Mouse (Mus musculus): Measurements from ENCODE around the gene Sass6. TPM values are rescaled to one million over a fixed set of nuclear protein-coding genes. Genes with fewer than 3 reads are reported as not detected.
"Not testable (repeated sequence)": the region's sequence is repeated elsewhere in the genome, so short reads cannot be mapped to it uniquely, and the experiment has no call there.

Gene Sass6
- total RNA-seq, 2 experiments from 2014 or later: 1.4 to 1.9 TPM

DNA sequence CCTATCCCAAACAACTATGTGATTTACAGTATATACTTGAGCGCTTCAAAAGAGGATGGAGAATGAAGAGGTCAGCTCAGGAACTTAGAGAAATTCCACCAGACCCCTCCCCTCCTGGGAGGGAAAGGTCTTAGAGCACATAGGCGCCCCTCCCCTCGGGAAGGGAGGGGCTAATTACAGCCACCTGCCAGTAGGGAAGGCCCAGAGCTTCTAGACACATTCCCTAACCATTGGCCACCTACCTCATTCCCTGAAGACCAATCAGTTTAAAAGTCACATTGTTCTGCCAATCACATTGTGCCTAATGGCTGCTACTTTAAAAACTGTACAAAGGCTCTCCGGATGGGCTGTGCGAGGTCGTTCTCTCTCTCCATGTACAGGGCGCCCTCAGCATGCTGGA is 27.9 kb downstream of the Sass6 start:
- no peak for DNase-seq (ENCODE audit: low spot score in 2 of 2)

DNA sequence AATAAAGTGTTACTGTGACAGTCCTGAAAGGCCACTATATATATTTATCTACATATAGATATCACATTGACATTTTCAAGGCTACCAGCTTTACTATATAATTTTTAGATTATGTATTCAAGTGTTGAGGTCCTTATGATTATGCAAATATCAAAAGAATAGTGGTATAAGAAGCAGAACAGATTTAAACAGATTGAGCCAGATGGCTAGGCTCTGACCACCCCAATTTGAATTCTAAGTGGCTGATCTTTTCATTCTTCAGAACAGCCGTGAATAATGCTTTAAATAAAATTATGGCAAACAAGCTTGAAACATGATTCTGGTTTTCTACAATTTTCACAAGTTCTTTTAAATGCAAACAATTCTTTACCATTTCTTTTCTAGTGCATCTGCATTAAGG is 36.7 kb downstream of the Sass6 start:
- no peak for DNase-seq (ENCODE audit: low spot score in 2 of 2)

DNA sequence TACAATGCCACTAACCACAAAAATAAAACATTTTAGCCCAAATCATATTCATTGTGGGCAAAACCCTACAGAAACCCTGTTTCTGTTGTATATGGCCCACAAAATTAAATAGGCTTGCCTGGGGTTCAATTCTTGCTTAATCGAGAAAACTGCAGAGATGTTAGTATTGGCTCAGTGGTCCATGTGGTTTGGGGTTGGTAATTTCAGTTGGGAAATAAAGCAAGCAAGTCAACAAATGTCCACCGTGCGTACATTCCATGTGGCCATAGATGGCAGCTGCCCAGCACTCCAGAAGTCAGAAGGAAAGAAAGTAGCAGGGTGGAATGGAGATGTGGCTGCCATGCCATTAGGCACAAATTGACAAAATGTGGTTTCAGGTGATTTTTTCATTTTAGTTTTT is 38.2 kb downstream of the Sass6 start:
- no peak for DNase-seq (ENCODE audit: low spot score in 2 of 2)

DNA sequence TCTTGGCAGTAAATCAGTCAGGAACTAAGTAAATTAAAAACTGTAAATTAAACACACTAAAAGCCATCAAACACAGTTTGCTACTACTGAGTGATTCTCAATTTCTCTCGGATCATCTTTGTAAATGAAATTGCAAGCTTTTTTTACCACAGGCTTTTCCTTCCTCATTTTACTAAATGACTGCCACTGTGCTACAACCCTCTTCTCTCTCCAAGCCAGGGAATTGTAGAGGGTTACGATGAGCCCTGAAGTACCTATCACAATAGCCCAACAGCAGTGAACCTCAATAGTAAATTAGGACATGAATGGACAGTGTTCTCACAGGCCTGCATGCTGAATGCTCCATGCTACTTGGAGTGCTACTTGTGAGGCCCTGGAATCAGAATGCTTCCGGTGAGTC is 39.3 kb downstream of the Sass6 start:
- DNase-seq (ENCODE audit: low spot score in 2 of 2): no peak

DNA sequence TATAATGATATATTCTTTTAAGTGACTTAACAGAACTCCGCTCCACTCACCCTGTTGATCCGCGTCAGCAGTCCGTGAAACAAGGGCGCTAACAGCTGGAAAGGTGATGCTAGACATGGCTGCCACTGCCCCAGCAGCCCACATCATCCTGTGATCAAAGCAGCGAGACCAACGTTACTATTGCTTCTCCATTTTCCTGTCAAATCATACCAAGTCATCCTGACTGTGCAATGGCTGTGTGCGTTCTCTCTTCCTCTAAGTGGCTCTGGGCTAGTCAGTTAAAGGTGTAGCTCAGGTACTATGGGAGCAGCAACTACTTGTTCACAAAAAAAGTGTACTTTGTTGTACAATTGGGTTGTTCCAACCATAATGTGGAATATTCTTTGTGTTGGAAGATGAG is 40.1 kb downstream of the Sass6 start:
- no peak for DNase-seq (ENCODE audit: low spot score in 2 of 2)

DNA sequence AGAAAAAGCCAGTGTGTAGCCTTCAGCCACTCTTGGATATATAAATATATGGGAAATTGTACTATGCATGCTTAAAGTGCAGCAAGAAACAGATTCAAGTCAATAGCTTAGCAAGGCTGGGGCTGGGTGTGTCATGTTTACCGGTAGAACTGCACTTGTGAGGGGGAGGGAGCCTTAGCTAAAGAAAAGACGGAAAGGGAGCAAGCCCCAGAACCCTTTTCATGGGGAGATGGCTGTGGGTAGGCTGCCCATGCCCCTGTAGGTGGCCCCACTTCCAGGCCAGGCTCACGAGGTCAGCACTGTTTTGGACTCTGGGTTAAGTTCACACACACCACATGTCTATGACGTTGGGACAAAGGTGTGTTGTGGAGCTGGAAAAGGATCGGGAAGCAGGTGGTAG is 41.0 kb downstream of the Sass6 start:
- DNase-seq (ENCODE audit: low spot score in 2 of 2): no peak

DNA sequence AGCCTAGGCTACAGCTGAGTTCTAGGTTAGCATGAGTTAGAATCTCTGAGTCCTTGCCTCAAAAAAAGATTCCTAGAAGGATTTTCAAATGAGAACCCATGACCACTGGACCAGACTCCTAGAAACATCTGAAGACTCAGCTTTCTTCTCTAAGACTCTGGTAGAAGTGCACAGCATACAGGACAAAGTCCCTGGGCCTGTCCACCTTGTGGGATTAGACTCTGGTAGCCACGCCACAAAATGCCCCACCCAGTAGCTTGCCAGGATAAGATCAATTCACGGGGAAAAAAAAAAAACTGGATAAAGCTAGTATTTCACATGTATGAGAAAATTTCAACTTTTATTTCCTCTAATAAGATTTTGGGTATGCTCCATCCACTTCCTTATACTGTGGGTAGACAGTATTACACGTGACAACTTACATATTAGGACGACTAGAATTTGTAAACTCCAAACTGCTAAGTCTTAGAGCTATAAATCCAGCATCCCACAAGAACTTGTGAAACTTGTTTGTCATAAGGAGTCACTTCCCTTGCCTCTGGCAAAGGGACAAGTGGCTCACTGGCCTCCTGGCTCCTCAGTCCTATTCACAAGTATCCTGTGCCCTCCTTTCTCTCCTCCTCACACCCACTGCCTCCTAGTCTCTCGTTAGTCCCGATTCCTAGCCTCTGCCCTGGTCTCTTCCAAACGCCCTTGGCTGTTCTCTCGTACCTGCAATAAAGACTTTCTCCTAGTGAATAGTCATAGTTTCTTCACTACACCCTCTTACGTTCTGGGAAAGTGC is 43.1 kb downstream of the Sass6 start:
- DNase-seq (ENCODE audit: low spot score in 2 of 2): no peak

DNA sequence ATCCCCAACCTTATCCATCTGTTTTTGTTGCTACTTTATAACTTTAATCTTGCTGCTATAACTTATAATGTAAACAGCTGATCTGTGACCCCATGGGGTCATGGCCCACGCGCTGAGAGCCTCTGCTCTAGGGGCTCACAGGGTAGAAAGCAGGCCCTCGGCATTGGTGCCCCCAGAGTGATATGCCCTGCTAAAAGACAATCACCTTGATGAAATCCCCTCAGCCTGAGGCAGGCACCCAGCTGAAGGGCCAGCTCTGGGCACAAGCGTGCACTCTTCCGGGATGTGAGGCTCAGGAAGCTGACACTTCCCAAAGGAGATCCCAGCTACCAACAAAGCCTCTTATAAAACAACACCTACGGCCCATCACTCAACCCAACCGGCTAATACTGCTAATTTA is 43.8 kb downstream of the Sass6 start:
- no peak for DNase-seq (ENCODE audit: low spot score in 2 of 2)

DNA sequence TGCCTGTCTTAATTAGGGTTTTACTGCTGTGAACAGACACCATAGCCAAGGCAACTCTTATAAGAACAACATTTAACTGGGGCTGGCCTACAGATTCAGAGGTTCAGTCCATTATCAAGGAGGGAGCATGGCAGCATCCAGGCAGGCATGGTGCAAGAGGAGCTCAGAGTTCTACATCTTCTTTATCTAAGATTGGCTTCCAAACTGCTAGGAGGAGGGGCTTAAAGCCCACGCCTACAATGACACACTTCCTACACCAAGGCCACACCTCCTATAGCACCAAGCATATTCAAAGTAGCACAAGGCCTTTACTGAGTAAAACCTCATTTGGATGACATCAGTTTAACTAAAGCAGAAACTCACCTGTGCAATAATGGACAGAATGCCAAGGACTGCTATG is 45.2 kb downstream of the Sass6 start:
- no peak for DNase-seq (ENCODE audit: low spot score in 2 of 2)

DNA sequence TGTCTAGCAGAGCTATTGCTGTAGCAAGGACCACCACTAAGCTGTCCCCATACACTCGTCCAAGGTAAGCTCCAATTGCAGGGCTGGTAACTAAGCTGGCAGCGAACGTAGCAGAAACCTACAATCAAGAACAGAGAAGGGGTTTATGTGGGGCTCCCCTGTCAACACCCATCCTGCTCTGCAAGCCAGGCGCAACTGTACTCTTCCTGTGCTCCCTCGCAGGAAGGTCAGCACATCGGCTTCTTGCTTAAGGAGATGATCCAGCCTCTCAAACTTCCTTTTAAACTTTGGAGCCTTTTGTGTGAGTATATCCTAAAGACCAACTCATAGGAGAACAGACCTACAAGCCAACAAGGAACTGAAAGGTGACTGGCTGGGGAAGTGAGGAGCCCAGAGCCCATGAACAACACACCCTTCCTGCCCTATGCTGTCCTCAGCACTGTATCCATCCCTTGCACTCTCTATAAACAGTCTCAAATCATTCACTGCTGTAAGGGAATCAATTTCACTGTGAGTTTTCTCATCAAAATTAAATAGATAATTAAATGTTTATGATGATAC is 47.1 kb downstream of the Sass6 start:
- no peak for DNase-seq (ENCODE audit: low spot score in 2 of 2)

DNA sequence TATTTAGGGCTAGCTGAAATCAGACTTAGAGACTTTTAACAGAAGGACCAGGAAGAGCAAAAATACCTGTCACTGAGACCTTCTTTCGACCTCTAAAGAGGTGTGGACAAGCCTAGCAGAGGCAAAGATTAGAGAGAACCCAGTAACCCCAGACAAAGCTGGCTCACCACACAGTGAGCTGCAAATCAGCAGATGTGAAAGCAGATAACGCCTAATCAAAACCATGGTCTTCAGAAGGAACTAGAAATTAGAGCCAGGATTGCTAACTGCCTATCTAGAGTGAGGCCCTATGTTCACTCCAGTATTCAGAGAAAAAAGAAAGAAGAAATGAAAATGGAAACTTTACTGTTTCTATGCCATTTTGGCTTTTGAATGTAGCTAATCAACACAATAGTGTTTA is 47.6 kb downstream of the Sass6 start:
- DNase-seq (ENCODE audit: low spot score in 2 of 2): no peak

DNA sequence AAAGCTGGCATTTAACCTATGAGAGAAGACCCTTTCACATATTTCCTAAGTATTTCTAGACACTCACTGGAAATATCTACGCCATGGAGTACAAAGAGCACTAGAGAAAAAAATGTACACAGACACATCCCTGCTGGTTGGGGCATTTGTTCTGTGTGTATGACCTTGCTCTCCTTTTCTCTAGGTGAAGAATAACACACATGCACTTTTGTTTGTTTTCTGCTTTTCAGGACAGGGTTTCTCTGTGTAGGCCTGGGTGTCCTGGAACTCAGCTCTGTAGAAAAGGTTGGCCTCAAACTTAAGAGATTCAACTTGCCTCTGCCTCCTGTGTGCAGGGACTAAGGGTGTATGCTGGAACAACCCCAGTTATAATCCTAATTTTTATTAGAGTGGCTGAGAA is 51.6 kb downstream of the Sass6 start:
- DNase-seq (ENCODE audit: low spot score in 2 of 2): no peak

DNA sequence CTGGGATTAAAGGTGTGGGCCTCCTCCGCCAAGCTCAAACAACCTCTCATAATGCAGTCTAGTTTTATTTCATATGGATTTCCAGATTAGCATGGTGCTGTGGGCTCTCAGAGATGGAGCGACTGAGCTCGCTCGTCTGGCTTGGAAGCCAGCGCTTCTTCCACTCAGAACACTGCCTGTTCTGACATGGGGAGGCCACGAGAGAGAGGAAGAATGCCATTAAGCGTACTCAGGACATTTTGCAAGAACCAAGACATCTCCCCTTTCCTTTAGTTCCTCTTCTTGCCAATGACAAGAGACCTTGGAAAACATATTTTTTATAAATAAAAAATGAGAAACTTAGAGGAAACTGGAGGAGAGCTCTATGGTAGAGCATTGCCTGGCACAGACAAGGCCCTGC is 54.0 kb downstream of the Sass6 start:
- DNase-seq (ENCODE audit: low spot score in 2 of 2): no peak

DNA sequence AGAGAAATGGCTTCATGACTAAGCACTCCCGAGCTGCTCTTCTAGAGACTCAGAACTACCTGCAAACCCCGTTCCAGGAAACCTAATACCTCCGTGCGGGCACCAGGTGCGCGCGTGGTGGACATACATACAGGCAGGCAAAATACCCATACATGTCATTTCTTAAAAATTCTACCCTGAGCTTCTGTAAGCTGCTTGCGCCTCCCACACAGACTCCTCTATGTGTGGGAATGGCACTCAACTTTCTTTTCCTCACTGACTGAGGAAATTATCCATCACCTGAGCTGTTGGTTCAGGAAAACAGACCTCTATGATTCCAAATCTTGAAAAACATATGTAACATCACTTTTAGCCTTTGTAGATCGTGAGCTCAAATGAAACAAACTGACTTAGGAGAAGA is 55.9 kb downstream of the Sass6 start:
- no peak for DNase-seq (ENCODE audit: low spot score in 2 of 2)

DNA sequence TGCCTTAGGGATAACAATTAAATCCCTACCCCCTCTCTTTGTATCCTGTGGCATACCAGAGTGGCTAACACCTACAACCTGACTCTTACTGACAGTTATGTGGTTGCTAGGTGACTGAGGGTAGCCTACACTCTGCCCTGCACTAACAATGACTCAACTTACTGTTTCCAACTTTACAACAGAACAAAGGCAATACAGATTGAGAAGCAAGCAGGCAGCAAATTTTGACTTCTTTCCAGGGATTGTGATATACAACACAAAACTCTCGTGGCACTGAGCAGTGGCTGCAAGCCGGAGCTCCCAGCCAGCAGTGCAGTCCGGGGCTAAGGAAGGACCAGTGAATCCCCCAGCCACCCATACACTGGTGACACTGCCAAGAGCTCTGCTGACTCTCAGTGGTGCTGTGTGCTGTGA is 57.3 kb downstream of the Sass6 start:
- DNase-seq (ENCODE audit: low spot score in 2 of 2): no peak

DNA sequence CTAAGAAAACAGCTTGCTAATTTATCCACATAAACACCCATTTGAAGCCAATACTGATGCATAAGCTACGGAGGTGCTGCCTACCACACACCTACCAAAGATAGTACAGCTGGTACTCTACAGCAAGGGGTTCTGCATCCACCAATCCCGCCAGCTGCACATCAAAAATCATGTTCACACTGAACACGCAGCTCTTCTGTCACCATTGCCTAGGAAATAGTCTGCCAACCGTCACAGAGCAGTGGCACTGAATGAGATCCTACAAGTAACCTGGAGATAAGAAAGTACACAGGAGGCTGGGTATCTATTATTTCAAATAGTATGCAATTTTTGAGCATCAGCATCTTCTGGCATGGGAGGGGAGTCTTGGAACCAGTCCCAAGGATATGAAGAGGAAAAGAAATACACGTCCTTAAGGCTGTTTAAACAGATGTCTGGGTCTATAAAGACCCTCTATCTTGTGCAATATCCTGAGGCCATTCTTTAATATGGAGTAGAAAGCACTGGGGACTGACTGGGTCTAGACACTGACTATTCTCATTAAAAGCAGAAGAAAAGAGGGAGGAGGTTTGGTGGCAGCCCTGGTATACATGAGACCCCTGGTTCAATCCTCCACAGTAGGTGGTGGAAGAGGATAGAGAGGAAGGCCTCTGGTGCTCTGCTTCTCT is 58.6 kb downstream of the Sass6 start:
- DNase-seq (ENCODE audit: low spot score in 2 of 2): no peak

DNA sequence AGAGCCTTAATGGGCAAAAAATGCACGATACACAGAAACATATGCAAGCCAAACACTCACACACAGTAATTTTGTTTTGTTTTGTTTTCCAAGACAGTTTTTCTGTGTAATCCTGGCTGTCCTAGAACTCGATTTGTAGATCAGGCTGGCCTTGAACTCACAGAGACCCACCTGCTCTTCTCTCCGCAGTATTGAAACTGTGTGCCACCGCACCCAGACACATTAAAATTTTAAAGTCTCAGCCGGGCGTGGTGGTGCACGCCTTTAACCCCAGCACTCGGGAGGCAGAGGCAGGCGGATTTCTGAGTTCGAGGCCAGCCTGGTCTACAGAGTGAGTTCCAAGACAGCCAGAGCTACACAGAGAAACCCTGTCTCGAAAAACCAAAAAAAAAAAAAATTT is 59.3 kb downstream of the Sass6 start:
- DNase-seq (ENCODE audit: low spot score in 2 of 2): not testable (repeated sequence)

DNA sequence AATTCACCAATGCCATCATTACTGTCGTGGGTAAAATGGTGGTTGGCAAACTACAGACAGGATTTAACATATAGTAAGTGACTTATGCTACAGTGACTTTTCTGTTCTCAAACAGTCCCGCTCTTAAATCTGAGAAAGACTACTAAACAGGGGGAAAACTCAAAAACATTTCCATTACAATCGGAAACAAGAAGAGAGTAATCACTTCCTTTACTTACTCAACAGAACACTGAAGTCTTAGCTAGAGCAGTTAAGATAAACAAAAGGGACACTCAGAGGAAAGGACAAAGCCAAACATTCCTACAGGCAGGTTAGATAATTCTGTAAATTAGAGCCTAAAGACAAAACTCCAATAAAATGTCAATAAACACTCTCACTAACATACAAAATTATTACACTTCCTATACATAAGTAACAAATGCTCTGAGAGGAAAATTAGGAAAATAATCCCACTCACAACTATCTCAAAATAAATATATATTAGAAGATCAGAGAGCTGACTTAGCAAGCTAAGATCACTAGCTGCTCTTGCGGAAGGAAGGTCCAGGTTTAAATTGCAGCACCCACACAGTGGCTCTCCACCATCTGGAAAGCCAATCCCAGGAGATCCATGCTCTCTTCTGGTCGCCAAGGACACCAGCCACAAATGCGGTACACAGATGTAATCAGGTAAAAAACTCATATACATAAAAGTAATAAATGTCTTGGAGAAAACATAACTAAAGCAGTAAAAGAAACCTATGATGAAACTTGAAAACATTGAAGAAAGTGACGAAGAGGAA is 61.6 kb downstream of the Sass6 start:
- DNase-seq (ENCODE audit: low spot score in 2 of 2): no peak

DNA sequence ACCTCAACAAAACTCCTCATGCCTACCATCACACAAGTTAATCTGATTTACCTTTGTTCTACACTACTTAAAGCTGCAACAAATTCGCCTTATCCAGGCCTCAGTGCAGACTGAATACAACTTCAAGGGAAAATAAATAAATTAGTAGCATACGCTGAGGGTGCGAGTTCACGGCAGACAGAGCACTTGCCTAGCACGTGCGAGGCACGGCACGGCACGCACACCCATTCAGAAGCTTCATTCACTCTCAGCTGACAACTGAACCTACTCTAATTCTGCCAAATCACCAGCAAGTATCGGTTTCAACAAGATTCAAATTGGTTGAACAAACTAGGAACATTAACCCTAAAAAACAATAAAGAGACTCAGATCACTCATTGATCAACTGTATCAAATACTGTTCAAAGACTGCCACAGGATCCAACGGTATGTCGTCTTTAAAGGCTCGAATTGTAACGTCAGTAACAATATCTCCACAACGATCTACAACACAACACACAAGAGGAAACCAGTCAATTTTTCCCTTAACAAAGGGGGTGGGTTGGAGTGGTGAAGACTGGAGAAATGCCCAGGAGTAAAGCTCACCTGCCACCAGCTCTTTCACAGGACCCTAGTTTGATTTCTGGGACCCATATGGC is 64.3 kb downstream of the Sass6 start:
- DNase-seq (ENCODE audit: low spot score in 2 of 2): no peak

DNA sequence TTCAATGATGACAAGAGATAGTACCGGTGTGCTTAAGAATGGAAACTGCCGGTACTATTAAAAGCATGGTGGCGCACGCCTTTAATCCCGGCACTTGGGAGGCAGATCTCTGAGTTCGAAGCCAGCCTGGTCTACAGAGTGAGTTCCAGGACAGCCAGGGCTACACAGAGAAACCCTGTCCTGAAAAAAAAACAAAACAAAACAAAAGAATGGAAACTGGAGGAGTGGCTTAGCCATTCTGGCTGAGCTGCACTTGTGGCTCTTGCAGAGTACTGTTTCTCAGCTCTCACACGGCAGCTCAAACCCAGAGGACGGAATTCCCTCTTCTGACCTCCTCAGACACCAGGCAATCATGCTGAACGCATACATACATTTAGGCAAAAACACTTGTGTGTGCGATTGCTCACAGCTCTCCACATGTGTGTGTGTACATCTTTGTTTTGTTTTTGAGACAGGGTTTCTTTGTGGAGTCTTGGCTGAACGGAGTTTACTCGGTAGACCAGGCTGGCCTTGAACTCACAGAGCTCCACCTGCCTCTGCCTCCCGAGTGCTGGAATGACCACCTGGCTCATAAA is 65.2 kb downstream of the Sass6 start:
- no peak for DNase-seq (ENCODE audit: low spot score in 2 of 2)

DNA sequence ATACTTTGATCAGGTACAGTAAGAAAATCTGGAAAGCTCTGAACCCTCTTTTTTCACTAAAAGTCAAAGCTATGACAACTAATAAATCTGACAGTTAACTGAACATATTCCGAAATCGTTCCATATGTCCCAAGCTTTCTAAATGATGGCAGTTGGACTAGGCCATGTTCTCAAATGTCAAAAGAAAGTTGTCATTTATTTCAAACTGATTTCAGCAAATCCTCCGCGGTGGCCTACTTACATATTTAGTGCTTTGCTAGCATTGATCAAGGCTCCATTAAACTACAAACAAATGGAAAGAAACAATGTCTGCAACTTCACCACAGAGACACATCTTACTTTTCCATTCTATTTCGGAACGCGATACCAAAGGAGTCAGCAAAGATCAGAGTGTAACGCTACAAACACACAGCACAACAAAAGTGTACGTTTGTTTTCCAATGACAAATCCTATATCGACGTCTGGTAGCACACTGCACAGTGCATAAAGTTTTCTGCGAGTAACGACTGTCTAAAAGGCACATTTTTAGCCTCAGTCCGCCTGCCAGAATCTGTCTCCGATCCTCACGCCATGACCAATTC is 66.6 kb downstream of the Sass6 start:
- no peak for DNase-seq (ENCODE audit: low spot score in 2 of 2)
